Mouse (Mus musculus) lung, postnatal 25 days (tissue): Measurements from ENCODE around the gene Pde8a.
A peak's percentile ranks its signal among the peaks of the same experiment; 100 is the strongest.

ENCODE experiments used
- DNase-seq: peaks from one replicate; pipeline ENCODE4 v3.0.0; 2022; ENCODE audit warnings: low spot score

Pde8a gene

GRCm38 (mm10) chr7:81338522-81338873 is 125.1 kb downstream of the Pde8a start:
- DNase-seq, result no peak

GRCm38 (mm10) chr7:81339783-81340182 is 126.4 kb downstream of the Pde8a start:
- DNase-seq, result no peak

- peak; percentile 21 for DNase-seq
Observed at GRCm38 (mm10) chr7:81341563-81341962, 128.2 kb downstream of the Pde8a start.

- DNase-seq, result no peak
Observed at GRCm38 (mm10) chr7:81342356-81343094, 129.1 kb downstream of the Pde8a start.

- DNase-seq, result no peak
Observed at GRCm38 (mm10) chr7:81343316-81343715, 129.9 kb downstream of the Pde8a start.

GRCm38 (mm10) chr7:81343831-81344230 is 130.4 kb downstream of the Pde8a start:
- no peak for DNase-seq

- peak; percentile 95 for DNase-seq
Observed at GRCm38 (mm10) chr7:81344544-81345446, 131.4 kb downstream of the Pde8a start, which contains the start of gene Rps17. Gene Rps17, minus strand, starts transcription at chr7:81345254.

GRCm38 (mm10) chr7:81345447-81346170 is 132.2 kb downstream of the Pde8a start:
- DNase-seq, result no peak

- no peak for DNase-seq
Observed at GRCm38 (mm10) chr7:81348206-81348605, 134.8 kb downstream of the Pde8a start.

GRCm38 (mm10) chr7:81351826-81352225 is 138.4 kb downstream of the Pde8a start:
- DNase-seq, result no peak

- no peak for DNase-seq
Observed at GRCm38 (mm10) chr7:81355746-81356145, 142.3 kb downstream of the Pde8a start.

GRCm38 (mm10) chr7:81356360-81356759 is 143.0 kb downstream of the Pde8a start:
- no peak for DNase-seq

GRCm38 (mm10) chr7:81356975-81357374 is 143.6 kb downstream of the Pde8a start:
- DNase-seq, result no peak

- DNase-seq, result no peak
Observed at GRCm38 (mm10) chr7:81367946-81368345, 154.6 kb downstream of the Pde8a start.

GRCm38 (mm10) chr7:81369724-81370123 is 156.3 kb downstream of the Pde8a start:
- DNase-seq, result no peak

GRCm38 (mm10) chr7:81371811-81372210 is 158.4 kb downstream of the Pde8a start:
- no peak for DNase-seq

GRCm38 (mm10) chr7:81372337-81372920 is 159.0 kb downstream of the Pde8a start:
- no peak for DNase-seq

GRCm38 (mm10) chr7:81379363-81379762 is 166.0 kb downstream of the Pde8a start:
- no peak for DNase-seq
